Mouse (Mus musculus) heart, postnatal 0 days (tissue): ENCODE data around the gene Il34. TPM values are rescaled to one million over a fixed set of nuclear protein-coding genes. Genes with fewer than 3 reads are reported as not detected.
"Not testable (repeated sequence)": the region's sequence is repeated elsewhere in the genome, so short reads cannot be mapped to it uniquely, and the experiment has no call there.

Source experiments
- ATAC-seq: fragments of 200-750 bp; cut with Nextera tagmentation; 2 replicates; pipeline ENCODE4 v1.8.0; 2017; ENCODE audit warnings: low read depth, moderate number of reproducible peaks, moderate library complexity; ENCODE audit not compliant: insufficient read depth
- DNase-seq: peaks from one replicate; pipeline ENCODE4 v3.0.0-alpha.2; 2016; ENCODE audit warnings: low spot score
- H3K27ac ChIP-seq: fragments of 300-500 bp; sonication (generic); 2 replicates; pipeline ENCODE4 v1.5.1; 2014; ENCODE audit warnings: low read depth, mild to moderate bottlenecking
- H3K27me3 ChIP-seq: fragments of 300-500 bp; sonication (generic); 2 replicates; pipeline ENCODE4 v1.6.1; 2014; ENCODE audit warnings: low read length, mixed read lengths; ENCODE audit not compliant: control insufficient read depth, insufficient read depth
- H3K36me3 ChIP-seq: fragments of 300-500 bp; sonication (generic); replicated peaks from 2 replicates; pipeline ENCODE4 v1.6.1; 2014; ENCODE audit warnings: low read length, mixed read lengths; ENCODE audit not compliant: control insufficient read depth, insufficient read depth
- H3K4me1 ChIP-seq: fragments of 300-500 bp; sonication (generic); 2 replicates; pipeline ENCODE4 v1.6.1; 2014; ENCODE audit warnings: antibody characterized with exemption; ENCODE audit not compliant: control insufficient read depth, insufficient read depth
- H3K4me2 ChIP-seq: fragments of 300-500 bp; sonication (generic); 2 replicates; pipeline ENCODE4 v1.6.1; 2014; ENCODE audit warnings: low read depth, mild to moderate bottlenecking, low read length, moderate library complexity
- H3K4me3 ChIP-seq: fragments of 300-500 bp; sonication (generic); 2 replicates; pipeline ENCODE4 v1.5.1; 2014; ENCODE audit warnings: low read depth, low read length
- H3K9ac ChIP-seq: fragments of 300-500 bp; sonication (generic); replicated peaks from 2 replicates; pipeline ENCODE4 v1.6.1; 2014; ENCODE audit warnings: low read depth, low read length, mixed read lengths
- H3K9me3 ChIP-seq: fragments of 300-500 bp; sonication (generic); replicated peaks from 2 replicates; pipeline ENCODE4 v1.6.1; 2016; ENCODE audit warnings: low read length; ENCODE audit not compliant: control insufficient read depth
- CTCF ChIP-seq: IDR thresholded peaks from 2 replicates; pipeline ENCODE4 v1.5.1; 2016; ENCODE audit warnings: antibody characterized with exemption, control low read depth, low read depth
- EP300 ChIP-seq: IDR thresholded peaks from 2 replicates; pipeline ENCODE4 v1.6.1; 2016; ENCODE audit warnings: antibody characterized with exemption, low read depth
- WGBS: fragments of 180-500 bp; shearing (Covaris S2); extraction: QIAGEN DNeasy Blood & Tissue Kit; methylation state at CpG from one replicate; pipeline ENCODE4 v1.1.7; 2014; 5-methylcytosine and 5-hydroxymethylcytosine counted together
- polyA plus RNA-seq: library from polyadenylated mRNA; unstranded; fragments of >200 nt; fragmentation: Nextera tagmentation; extraction: Ambion mirVana; gene quantifications from 2 replicates; pipeline ENCODE4 v1.2.1, GENCODE M21; 2015
- total RNA-seq: library from RNA; depleted of rRNA; stranded (reverse); fragments of >200 nt; gene quantifications from 2 replicates; pipeline ENCODE4 v1.2.3, GENCODE M21; 2014; ENCODE audit warnings: low replicate concordance

Gene Il34
- total and polyA plus RNA-seq, 2 experiments from 2014 or later: 1.4 to 3.2 TPM

- no peak overlapping the region for H3K4me3 ChIP-seq
These were observed 18.2 kb downstream of the Il34 start for GRCm38 (mm10) chr8:110787411-110787954.

GRCm38 (mm10) chr8:110786934-110787333, 18.8 kb downstream of the Il34 start:
- Histone ChIP-seq H3K9ac (no peak overlapping the region), H3K4me3 (no peak overlapping the region), H3K4me1 (no peaks in the 10 kb centered on the region), H3K9me3 (no peaks in the 10 kb centered on the region), H3K27ac (no peak overlapping the region), H3K27me3 (no peaks in the 10 kb centered on the region), H3K4me2 (no peak overlapping the region), H3K36me3 (no peaks in the 10 kb centered on the region)
- peak; percentile 40 for DNase-seq
- no peak for ATAC-seq
- no peak for TF ChIP-seq CTCF
- 59% methylated on average over 8 of the region's 8 CpGs for WGBS

More at GRCm38 (mm10) chr8:110787411-110787954, 18.2 kb downstream of the Il34 start:
- no peak for DNase-seq
- ATAC-seq: no peak
- Histone ChIP-seq H3K4me2 (no peak overlapping the region), H3K27me3 (no peaks in the 10 kb centered on the region), H3K36me3 (no peaks in the 10 kb centered on the region), H3K9me3 (no peaks in the 10 kb centered on the region), H3K4me1 (no peaks in the 10 kb centered on the region), H3K9ac (no peak overlapping the region), H3K27ac (no peak overlapping the region)
- 80% methylated on average over 9 of the region's 9 CpGs for WGBS
- TF ChIP-seq EP300 (no peak), CTCF (no peak)

GRCm38 (mm10) chr8:110786501-110786900, 19.2 kb downstream of the Il34 start:
- not testable (repeated sequence) for H3K9ac ChIP-seq, H3K4me3 ChIP-seq

GRCm38 (mm10) chr8:110785366-110785765, 20.4 kb downstream of the Il34 start:
- no peaks in the 10 kb centered on the region for H3K27me3 ChIP-seq
- no peaks in the 10 kb centered on the region for H3K36me3 ChIP-seq
- H3K9me3 ChIP-seq: no peaks in the 10 kb centered on the region
- H3K27ac ChIP-seq: no peak overlapping the region
- TF ChIP-seq EP300 (no peak), CTCF (no peak)
- no peaks in the 10 kb centered on the region for H3K4me1 ChIP-seq
- WGBS: 78% methylated on average over 2 of the region's 2 CpGs
- H3K4me2 ChIP-seq: no peak overlapping the region
- H3K4me3 ChIP-seq: no peak overlapping the region
- ATAC-seq: no peak
- no peak overlapping the region for H3K9ac ChIP-seq
- no peak for DNase-seq

More at GRCm38 (mm10) chr8:110786501-110786900, 19.2 kb downstream of the Il34 start:
- ATAC-seq, H3K36me3 ChIP-seq, H3K4me2 ChIP-seq, H3K4me1 ChIP-seq, H3K27me3 ChIP-seq, H3K27ac ChIP-seq, H3K9me3 ChIP-seq, DNase-seq: not testable (repeated sequence)
- 73% methylated on average over 7 of the region's 7 CpGs for WGBS

GRCm38 (mm10) chr8:110779924-110780718, 25.6 kb downstream of the Il34 start:
- DNase-seq (peak; percentile 43), ATAC-seq (0 out of 2 replicates have a peak, but pooled peaks have one; percentile 39)
- H3K4me3 ChIP-seq: no peak overlapping the region
- peak overlapping the region; percentile 39; the same call in 1 of the 2 replicates for H3K27ac ChIP-seq
- 60% methylated on average over 13 of the region's 13 CpGs for WGBS
- H3K9me3 ChIP-seq: 0 out of 2 replicates have a peak, but pooled peaks cover 3% of the 10 kb centered on the region
- H3K36me3 ChIP-seq: no peaks in the 10 kb centered on the region
- TF ChIP-seq CTCF (no peak), EP300 (no peak)
- no peaks in the 10 kb centered on the region for H3K27me3 ChIP-seq
- H3K9ac ChIP-seq: no peak overlapping the region
- no peaks in the 10 kb centered on the region for H3K4me1 ChIP-seq
- H3K4me2 ChIP-seq: no peak overlapping the region
